Mouse (Mus musculus) kidney, embryonic 14.5 days (tissue): Measurements from ENCODE around the gene G6pc. TPM values are rescaled to one million over a fixed set of nuclear protein-coding genes. Genes with fewer than 3 reads are reported as not detected.
"Not testable (repeated sequence)": the region's sequence is repeated elsewhere in the genome, so short reads cannot be mapped to it uniquely, and the experiment has no call there.

ENCODE experiments used
- ATAC-seq: fragments of 200-750 bp; cut with Nextera tagmentation; 2 replicates; pipeline ENCODE4 v1.8.0; 2017; ENCODE audit warnings: moderate number of reproducible peaks, mild to moderate bottlenecking, moderate TSS enrichment, moderate library complexity; ENCODE audit not compliant: low FRiP score, low TSS enrichment
- H3K27ac ChIP-seq: fragments of 300-500 bp; sonication (generic); 2 replicates; pipeline ENCODE4 v1.5.1; 2014; ENCODE audit warnings: low read depth, mild to moderate bottlenecking, low read length, moderate library complexity, mixed read lengths
- H3K27me3 ChIP-seq: fragments of 300-500 bp; sonication (generic); 2 replicates; pipeline ENCODE4 v1.6.1; 2014; ENCODE audit warnings: mild to moderate bottlenecking, low read length; ENCODE audit not compliant: control insufficient read depth, insufficient read depth
- H3K36me3 ChIP-seq: fragments of 300-500 bp; sonication (generic); 2 replicates; pipeline ENCODE4 v1.6.1; 2014; ENCODE audit warnings: low read length, mixed read lengths; ENCODE audit not compliant: control insufficient read depth, insufficient read depth
- H3K4me1 ChIP-seq: fragments of 300-500 bp; sonication (generic); 2 replicates; pipeline ENCODE4 v1.6.1; 2014; ENCODE audit warnings: low read length, mixed read lengths; ENCODE audit not compliant: control insufficient read depth, insufficient read depth
- H3K4me2 ChIP-seq: fragments of 300-500 bp; sonication (generic); replicated peaks from 2 replicates; pipeline ENCODE4 v1.6.1; 2014; ENCODE audit warnings: low read depth, mild to moderate bottlenecking, low read length
- H3K4me3 ChIP-seq: fragments of 300-500 bp; sonication (generic); 2 replicates; pipeline ENCODE4 v1.5.1; 2014; ENCODE audit warnings: mild to moderate bottlenecking, low read length
- H3K9ac ChIP-seq: fragments of 300-500 bp; sonication (generic); 2 replicates; pipeline ENCODE4 v1.6.1; 2014; ENCODE audit warnings: low read depth, mild to moderate bottlenecking, low read length, moderate library complexity
- H3K9me3 ChIP-seq: fragments of 300-500 bp; sonication (generic); 2 replicates; pipeline ENCODE4 v1.6.1; 2016; ENCODE audit warnings: low read length; ENCODE audit not compliant: control insufficient read depth
- WGBS: fragments of 180-500 bp; shearing (Covaris S2); extraction: QIAGEN DNeasy Blood & Tissue Kit; methylation state at CpG from one replicate; pipeline ENCODE4 v1.1.7; 2014; 5-methylcytosine and 5-hydroxymethylcytosine counted together
- polyA plus RNA-seq: library from polyadenylated mRNA; unstranded; fragments of >200 nt; fragmentation: Nextera tagmentation; extraction: Ambion mirVana; gene quantifications from 2 replicates; pipeline ENCODE4 v1.2.1, GENCODE M21; 2014

G6pc gene
- polyA plus RNA-seq, 1 experiment from 2014 or later: 0.08 TPM

GRCm38 (mm10) chr11:101374421-101374938, 7.1 kb downstream of the G6pc start:
- H3K27me3 ChIP-seq: no peaks in the 10 kb centered on the region
- H3K36me3 ChIP-seq: no peaks in the 10 kb centered on the region
- H3K27ac ChIP-seq: no peak overlapping the region
- no peaks in the 10 kb centered on the region for H3K4me1 ChIP-seq
- WGBS: 74% methylated on average over 7 of the region's 7 CpGs
- no peaks in the 10 kb centered on the region for H3K9me3 ChIP-seq
- H3K4me2 ChIP-seq: no peak overlapping the region
- ATAC-seq: no peak
- no peak overlapping the region for H3K9ac ChIP-seq
- H3K4me3 ChIP-seq: no peak overlapping the region

- H3K27me3 ChIP-seq, ATAC-seq, H3K4me2 ChIP-seq, H3K9ac ChIP-seq, H3K4me1 ChIP-seq, H3K4me3 ChIP-seq, H3K27ac ChIP-seq, H3K36me3 ChIP-seq, H3K9me3 ChIP-seq: not testable (repeated sequence)
- WGBS: 91% methylated on average over 8 of the region's 8 CpGs
These were observed 10.8 kb downstream of the G6pc start for GRCm38 (mm10) chr11:101378196-101378595.

GRCm38 (mm10) chr11:101378926-101379325, 11.6 kb downstream of the G6pc start:
- no peaks in the 10 kb centered on the region for H3K9me3 ChIP-seq
- no peak overlapping the region for H3K9ac ChIP-seq
- ATAC-seq: no peak
- H3K4me1 ChIP-seq: 0 out of 2 replicates have a peak, but pooled peaks cover 3% of the 10 kb centered on the region
- no peak overlapping the region for H3K4me3 ChIP-seq
- 82% methylated on average over 6 of the region's 6 CpGs for WGBS
- no peaks in the 10 kb centered on the region for H3K27me3 ChIP-seq
- no peak overlapping the region for H3K27ac ChIP-seq
- H3K36me3 ChIP-seq: no peaks in the 10 kb centered on the region
- no peak overlapping the region for H3K4me2 ChIP-seq

GRCm38 (mm10) chr11:101381817-101382216, 14.5 kb downstream of the G6pc start:
- Histone ChIP-seq H3K27ac (no peak overlapping the region), H3K4me3 (no peak overlapping the region), H3K27me3 (no peaks in the 10 kb centered on the region), H3K36me3 (no peaks in the 10 kb centered on the region), H3K9ac (no peak overlapping the region; the same call in 1 of the 2 replicates), H3K9me3 (no peaks in the 10 kb centered on the region), H3K4me1 (0 out of 2 replicates have a peak, but pooled peaks cover 3% of the 10 kb centered on the region), H3K4me2 (no peak overlapping the region)
- WGBS: 18% methylated on average over 4 of the region's 4 CpGs
- ATAC-seq: no peak

DNA sequence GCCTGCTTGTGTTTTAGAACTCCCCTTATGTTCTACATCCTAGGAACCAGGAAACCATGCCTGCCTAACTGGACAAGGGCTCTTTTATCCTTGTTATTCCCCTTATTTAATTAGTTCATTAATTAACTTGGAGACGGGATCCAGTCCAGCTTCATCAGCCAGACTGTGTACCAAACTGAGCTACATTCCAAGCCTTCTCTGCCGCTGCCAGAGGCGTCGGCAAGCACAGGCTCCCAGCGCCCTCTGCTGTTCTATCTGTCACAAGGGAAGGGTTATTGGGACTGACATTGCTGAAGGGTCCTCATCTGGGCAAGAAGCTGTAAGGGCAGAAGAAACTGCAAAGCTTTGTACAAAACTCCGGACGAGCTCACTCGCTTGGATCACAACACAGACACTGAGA, 27.7 kb downstream of the G6pc start:
- Histone ChIP-seq H3K9me3 (no peaks in the 10 kb centered on the region), H3K4me3 (no peak overlapping the region), H3K4me2 (no peak overlapping the region), H3K27me3 (no peaks in the 10 kb centered on the region), H3K36me3 (no peaks in the 10 kb centered on the region), H3K9ac (no peak overlapping the region), H3K4me1 (no peaks in the 10 kb centered on the region), H3K27ac (no peak overlapping the region)
- peak; percentile 83 for ATAC-seq
- WGBS: 4% methylated on average over 8 of the region's 8 CpGs

GRCm38 (mm10) chr11:101415306-101415705, 47.9 kb downstream of the G6pc start:
- Histone ChIP-seq H3K4me1 (peaks cover 8% of the 10 kb centered on the region), H3K27ac (no peak overlapping the region), H3K36me3 (peaks cover 36% of the 10 kb centered on the region), H3K9ac (no peak overlapping the region), H3K4me2 (no peak overlapping the region), H3K4me3 (no peak overlapping the region), H3K27me3 (no peaks in the 10 kb centered on the region), H3K9me3 (no peaks in the 10 kb centered on the region)
- no peak for ATAC-seq
- WGBS: 79% methylated on average over 2 of the region's 2 CpGs

GRCm38 (mm10) chr11:101416433-101417100, 49.2 kb downstream of the G6pc start:
- peak; percentile 41; the same call in 1 of the 2 replicates for ATAC-seq
- 3% methylated on average over 11 of the region's 11 CpGs for WGBS
- H3K9me3 ChIP-seq: no peaks in the 10 kb centered on the region
- no peaks in the 10 kb centered on the region for H3K27me3 ChIP-seq
- H3K27ac ChIP-seq: peak overlapping the region; percentile 13; the same call in 1 of the 2 replicates
- peak overlapping the region; percentile 82 for H3K9ac ChIP-seq
- peaks cover 8% of the 10 kb centered on the region for H3K4me1 ChIP-seq
- peak overlapping the region; percentile 94 for H3K4me3 ChIP-seq
- H3K36me3 ChIP-seq: peaks cover 23% of the 10 kb centered on the region
- H3K4me2 ChIP-seq: peak overlapping the region; percentile 85

- Histone ChIP-seq H3K9ac (peak within 1 kb of the TSS; percentile 82), H3K4me3 (peak within 1 kb of the TSS; percentile 94), H3K27me3 (no peaks in the 10 kb centered on the region), H3K4me1 (peaks cover 8% of the 10 kb centered on the region), H3K4me2 (peak within 1 kb of the TSS; percentile 85), H3K9me3 (no peaks in the 10 kb centered on the region), H3K27ac (peak within 1 kb of the TSS; percentile 13; the same call in 1 of the 2 replicates), H3K36me3 (peaks cover 18% of the 10 kb centered on the region)
- WGBS: under 1% methylated on average over 45 of the region's 45 CpGs
- ATAC-seq: peak; percentile 75
These were observed 49.9 kb downstream of the G6pc start, which contains the start of gene Aarsd1 for GRCm38 (mm10) chr11:101417101-101417855. Gene Aarsd1 (minus strand): TSS chr11:101417615.

GRCm38 (mm10) chr11:101418991-101419390, 51.6 kb downstream of the G6pc start:
- H3K9ac ChIP-seq: no peak overlapping the region
- H3K4me2 ChIP-seq: no peak overlapping the region
- H3K4me3 ChIP-seq: no peak overlapping the region
- no peaks in the 10 kb centered on the region for H3K9me3 ChIP-seq
- peaks cover 10% of the 10 kb centered on the region for H3K4me1 ChIP-seq
- no peak for ATAC-seq
- 63% methylated on average over 6 of the region's 6 CpGs for WGBS
- peaks cover 2% of the 10 kb centered on the region; the same call in 1 of the 2 replicates for H3K36me3 ChIP-seq
- H3K27ac ChIP-seq: no peak overlapping the region
- no peaks in the 10 kb centered on the region for H3K27me3 ChIP-seq
